Mouse (Mus musculus) olfactory bulb, adult 2 months (tissue): ENCODE results near the gene Agrp.

Experiments
- CTCF ChIP-seq: fragments of 200-500 bp; IDR thresholded peaks from 2 replicates; pipeline ENCODE4 v1.5.1; 2012; ENCODE audit warnings: low read depth, mild to moderate bottlenecking, low read length, moderate library complexity; ENCODE audit not compliant: insufficient read depth
- POLR2A ChIP-seq: fragments of 200-500 bp; IDR thresholded peaks from 2 replicates; pipeline ENCODE4 v1.6.1; 2012; ENCODE audit warnings: mild to moderate bottlenecking, low read depth, low read length, moderate library complexity; ENCODE audit not compliant: insufficient read depth

- TF ChIP-seq POLR2A: no peak
- no peak for TF ChIP-seq CTCF
Measured at GRCm38 (mm10) chr8:105613037-105613436, 24.2 kb downstream of the Agrp start.
